Mouse (Mus musculus): Measurements from ENCODE around the gene Zbtb12.
"Not testable (repeated sequence)": the region's sequence is repeated elsewhere in the genome, so short reads cannot be mapped to it uniquely, and the experiment has no call there.

Zbtb12 gene

GRCm38 (mm10) chr17:34879336-34879879, at the start of gene Zbtb12:
Zbtb12 (plus strand) TSS chr17:34879483.
- DNase-seq (ENCODE audit: low spot score): no peak

DNA sequence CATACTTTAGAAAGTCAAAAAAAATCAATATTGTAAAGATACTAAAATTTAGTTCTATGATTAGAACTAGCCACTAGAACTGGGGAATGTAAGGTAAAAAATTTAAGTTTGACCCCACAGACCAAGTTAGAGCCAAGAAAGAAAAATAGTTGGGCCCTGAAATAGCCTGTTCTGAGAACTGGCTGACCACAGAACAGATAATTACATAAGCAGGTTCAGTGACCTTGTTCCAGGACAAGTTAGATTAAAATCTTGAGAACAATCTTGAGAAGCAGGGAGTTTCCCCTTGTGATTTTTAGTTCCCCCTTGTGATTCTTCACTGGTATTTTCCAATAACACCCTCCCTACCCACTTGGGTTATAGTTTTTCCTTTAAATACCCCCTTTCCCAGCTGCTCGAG, 48.5 kb upstream of the Zbtb12 start:
- not testable (repeated sequence) for DNase-seq (ENCODE audit: low spot score)

GRCm38 (mm10) chr17:34836155-34836855, 43.0 kb upstream of the Zbtb12 start:
- no peak for DNase-seq (ENCODE audit: low spot score)

GRCm38 (mm10) chr17:34836856-34837221, 42.4 kb upstream of the Zbtb12 start, which contains the start of the genes Stk19 and Dxo:
Stk19 (minus strand) TSS chr17:34836945.
Dxo (plus strand) TSS chr17:34837019.
- DNase-seq (ENCODE audit: low spot score): peak; percentile 94

- no peak for DNase-seq (ENCODE audit: low spot score)
Observed at GRCm38 (mm10) chr17:34837464-34838324, 41.6 kb upstream of the Zbtb12 start.

DNA sequence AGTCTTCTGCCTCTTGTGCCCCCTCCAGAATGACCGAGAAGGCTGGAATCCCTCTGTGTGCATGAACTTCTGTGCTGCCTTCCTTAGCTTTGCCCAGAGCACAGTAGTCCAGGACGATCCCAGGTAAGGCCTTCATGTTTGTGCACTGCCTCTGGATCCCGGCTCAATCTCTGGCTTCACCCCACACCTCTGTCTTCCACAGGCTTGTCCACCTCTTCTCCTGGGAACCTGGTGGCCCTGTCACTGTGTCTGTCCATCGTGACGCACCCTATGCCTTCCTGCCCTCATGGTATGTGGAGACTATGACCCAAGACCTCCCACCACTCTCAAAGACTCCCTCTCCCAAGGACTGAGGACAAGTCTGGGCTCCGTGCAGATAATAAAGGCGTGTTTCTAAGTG, 40.5 kb upstream of the Zbtb12 start:
- DNase-seq (ENCODE audit: low spot score): no peak

GRCm38 (mm10) chr17:34840736-34841307, 38.5 kb upstream of the Zbtb12 start:
- DNase-seq (ENCODE audit: low spot score): no peak

- no peak for DNase-seq (ENCODE audit: low spot score)
Observed at GRCm38 (mm10) chr17:34844884-34845283, 34.4 kb upstream of the Zbtb12 start.

- no peak for DNase-seq (ENCODE audit: low spot score)
Observed at GRCm38 (mm10) chr17:34847192-34847591, 32.1 kb upstream of the Zbtb12 start.

GRCm38 (mm10) chr17:34847615-34848014, 31.7 kb upstream of the Zbtb12 start:
- DNase-seq (ENCODE audit: low spot score): no peak

DNA sequence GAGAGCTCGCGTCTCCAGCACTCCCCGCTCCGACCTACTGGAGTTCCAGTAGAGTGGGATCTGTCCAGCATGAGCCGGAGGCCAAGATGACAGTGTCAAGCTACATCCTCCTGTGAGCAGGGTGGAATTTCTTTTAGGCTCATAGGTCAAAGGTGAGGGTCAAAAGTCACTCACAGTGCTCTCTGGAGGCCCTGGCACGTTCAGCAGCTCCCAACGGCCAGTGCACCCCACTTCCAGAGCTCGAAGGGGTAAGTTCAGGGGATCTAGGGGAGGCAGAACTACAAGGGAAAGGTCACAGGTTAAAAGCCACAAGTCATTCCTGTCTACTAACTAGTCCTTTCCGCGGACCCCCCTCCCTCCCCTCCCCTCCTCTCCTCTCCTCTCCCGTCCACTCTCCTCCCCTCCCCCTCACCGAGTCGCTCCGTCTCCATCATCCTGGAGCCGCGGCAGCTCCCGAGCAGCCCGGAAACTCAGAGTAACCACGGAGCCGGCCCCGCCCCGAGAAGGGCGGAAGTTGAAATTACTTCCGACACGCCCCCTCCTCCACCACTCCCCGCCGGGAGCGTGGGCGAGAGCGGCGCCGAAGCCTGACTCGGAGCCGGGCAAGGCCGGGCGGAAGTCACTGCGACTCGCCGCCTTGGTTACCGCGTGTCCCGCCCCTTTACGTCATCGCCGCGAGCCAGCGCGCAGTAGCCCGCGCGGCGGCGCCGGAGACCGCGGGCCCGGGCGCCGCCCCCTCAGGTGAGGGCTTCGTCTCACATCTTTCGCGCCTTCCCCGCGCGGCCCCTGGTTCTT, 29.4 kb upstream of the Zbtb12 start, which contains the start of the genes Skiv2l and Nelfe:
TSS of gene Skiv2l (minus strand) at position 489 of the 795 bp plus-strand sequence.
TSS of gene Nelfe (plus strand) at position 670 of the 795 bp plus-strand sequence.
- peak; percentile 96 for DNase-seq (ENCODE audit: low spot score)

DNA sequence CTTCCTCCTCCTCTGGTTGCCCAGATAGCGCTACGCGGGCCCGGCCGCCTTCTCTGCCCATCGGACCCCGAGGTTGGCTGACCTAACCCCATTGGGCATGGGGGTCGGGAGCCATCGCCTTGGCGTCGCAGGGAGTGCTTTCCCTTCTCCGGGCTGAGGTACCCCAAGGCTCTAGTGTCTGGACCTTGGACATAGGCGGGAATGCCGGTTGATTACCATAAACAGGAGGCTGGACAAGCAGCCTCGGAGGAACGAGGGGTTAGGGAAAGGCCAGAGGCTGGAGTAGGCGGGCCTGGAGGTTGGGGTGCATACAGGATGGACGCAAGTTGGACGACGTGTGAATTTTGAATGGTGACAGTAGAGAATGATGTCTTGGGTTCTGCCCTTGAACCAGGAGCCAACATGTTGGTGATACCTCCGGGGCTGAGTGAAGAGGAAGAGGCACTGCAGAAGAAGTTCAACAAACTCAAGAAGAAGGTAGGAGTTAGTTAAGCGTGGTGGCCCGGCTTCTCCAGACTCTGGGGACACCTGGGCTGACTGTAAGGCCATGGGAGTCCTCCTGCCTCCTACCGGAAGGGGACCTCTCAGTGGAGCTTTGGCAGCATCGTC, 28.7 kb upstream of the Zbtb12 start:
- no peak for DNase-seq (ENCODE audit: low spot score)

GRCm38 (mm10) chr17:34853511-34853910, 25.8 kb upstream of the Zbtb12 start:
- DNase-seq (ENCODE audit: low spot score): no peak

GRCm38 (mm10) chr17:34854761-34855160, 24.5 kb upstream of the Zbtb12 start:
- DNase-seq (ENCODE audit: low spot score): no peak

DNA sequence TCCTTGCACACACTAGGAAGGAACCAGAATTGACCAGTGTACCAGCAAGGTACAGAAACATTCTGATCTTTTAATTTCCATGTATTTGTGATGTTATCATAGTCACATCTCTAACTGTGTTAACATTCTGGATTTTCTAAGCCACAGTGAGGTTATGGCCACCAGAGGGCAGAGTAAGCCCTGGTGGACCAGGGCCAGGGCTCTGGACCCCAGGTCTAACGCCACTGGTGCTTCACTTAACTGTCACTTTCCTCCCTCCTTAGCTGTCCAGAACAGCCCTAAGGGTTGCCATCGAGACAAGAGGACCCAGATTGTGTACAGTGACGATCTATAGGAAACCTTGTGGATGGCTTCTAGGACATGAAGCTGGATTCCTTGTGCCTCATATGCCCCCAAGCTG, 23.5 kb upstream of the Zbtb12 start:
- no peak for DNase-seq (ENCODE audit: low spot score)

DNA sequence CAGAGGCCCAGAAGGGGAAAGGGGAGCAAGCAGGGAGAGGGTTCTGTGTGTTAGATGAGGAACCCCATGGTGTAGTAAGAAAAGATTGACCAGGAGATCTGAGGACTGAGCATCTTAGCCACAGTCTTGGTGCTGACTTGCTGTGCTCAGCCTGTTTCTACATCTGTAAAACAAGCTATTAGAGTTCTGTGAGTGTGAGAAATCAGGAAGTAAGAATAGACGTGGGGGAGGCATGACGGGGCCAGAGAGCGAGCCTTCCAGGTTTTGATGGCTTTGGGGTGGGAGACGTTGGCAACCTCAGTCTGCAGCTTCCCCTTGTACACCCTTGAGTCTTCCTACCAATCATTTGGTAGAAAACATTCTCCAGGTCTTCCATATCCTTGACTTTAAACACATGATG, 20.6 kb upstream of the Zbtb12 start:
- DNase-seq (ENCODE audit: low spot score): no peak

- DNase-seq (ENCODE audit: low spot score): no peak
Observed at GRCm38 (mm10) chr17:34860514-34860913, 18.8 kb upstream of the Zbtb12 start.

GRCm38 (mm10) chr17:34861704-34862415, 17.4 kb upstream of the Zbtb12 start:
- DNase-seq (ENCODE audit: low spot score): no peak

DNA sequence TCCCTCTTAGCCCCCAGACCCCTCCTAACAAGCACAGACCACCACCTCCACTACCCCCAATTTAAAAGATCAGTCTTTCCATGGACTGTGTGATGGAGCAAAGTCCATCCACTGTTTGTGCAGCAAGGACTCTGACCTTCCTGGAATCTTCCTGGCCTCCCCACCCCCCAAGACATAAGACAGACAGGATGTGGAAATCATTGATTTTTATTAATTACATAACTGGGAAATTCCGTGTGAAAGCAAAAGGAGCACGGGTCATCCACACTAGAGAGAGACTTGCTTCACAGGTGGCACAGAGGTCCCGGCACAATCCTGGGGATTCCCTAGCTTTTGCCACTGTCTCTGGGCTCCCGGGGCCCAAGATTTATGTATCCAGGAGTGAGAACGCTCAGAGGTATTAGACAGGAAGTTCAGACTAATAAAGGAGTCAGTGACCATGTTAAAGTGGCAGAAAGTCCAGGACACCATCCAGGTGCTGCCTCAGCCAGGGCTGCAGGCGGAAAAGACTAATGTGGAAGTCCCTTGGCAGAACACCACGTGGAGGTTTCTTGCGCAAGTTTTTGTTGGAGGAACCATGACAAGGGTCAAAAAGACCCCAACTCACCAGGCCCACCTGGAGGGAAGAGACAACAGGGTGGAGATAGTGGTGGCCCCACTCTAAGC, 16.7 kb upstream of the Zbtb12 start, which contains the start of gene Cfb:
TSS of gene Cfb (minus strand) at position 103 of the 666 bp plus-strand sequence.
- DNase-seq (ENCODE audit: low spot score): no peak

- no peak for DNase-seq (ENCODE audit: low spot score)
Observed at GRCm38 (mm10) chr17:34865981-34866380, 13.3 kb upstream of the Zbtb12 start.
